Mouse (Mus musculus): ENCODE measurements around the gene Igsf21. TPM values are rescaled to one million over a fixed set of nuclear protein-coding genes. Genes with fewer than 3 reads are reported as not detected.
A peak's percentile ranks its signal among the peaks of the same experiment; 100 is the strongest.

Igsf21 gene
- polyA plus RNA-seq, 1 experiment from 2014 or later: 0.10 TPM

- H3K27ac ChIP-seq: no peak overlapping the region
- no peaks in the 10 kb centered on the region for H3K9me3 ChIP-seq (replicated peaks)
- WGBS: 8% methylated on average over 22 of the region's 22 CpGs
- H3K27me3 ChIP-seq: peaks cover 87% of the 10 kb centered on the region
- no peak overlapping the region for H3K9ac ChIP-seq
- H3K4me3 ChIP-seq: no peak overlapping the region
- peaks cover 7% of the 10 kb centered on the region for H3K4me1 ChIP-seq (replicated peaks)
- H3K36me3 ChIP-seq: no peaks in the 10 kb centered on the region
- ATAC-seq (replicated peaks; ENCODE audit: insufficient number of reproducible peaks, insufficient read depth, low FRiP score, low read depth): no peak
- H3K4me2 ChIP-seq: no peak overlapping the region
Observed at GRCm38 (mm10) chr4:140249011-140249744, 2.6 kb upstream of the Igsf21 start.

- Histone ChIP-seq H3K36me3 (no peaks in the 10 kb centered on the region), H3K9me3 (replicated peaks) (no peaks in the 10 kb centered on the region), H3K9ac (no peak overlapping the region), H3K27me3 (peaks cover 94% of the 10 kb centered on the region), H3K27ac (no peak overlapping the region), H3K4me2 (no peak overlapping the region), H3K4me1 (replicated peaks) (peaks cover 7% of the 10 kb centered on the region), H3K4me3 (no peak overlapping the region)
- 3% methylated on average over 8 of the region's 8 CpGs for WGBS
- ATAC-seq (replicated peaks; ENCODE audit: insufficient number of reproducible peaks, insufficient read depth, low FRiP score, low read depth): no peak
Observed at GRCm38 (mm10) chr4:140248396-140248795, 1.8 kb upstream of the Igsf21 start.

GRCm38 (mm10) chr4:140247006-140248003 lies 721 bp upstream of the Igsf21 start:
- Histone ChIP-seq H3K36me3 (no peaks in the 10 kb centered on the region), H3K4me1 (replicated peaks) (peaks cover 7% of the 10 kb centered on the region), H3K4me2 (0 out of 2 replicates have a peak overlapping the region, but pooled peaks have one; percentile 55), H3K9ac (no peak overlapping the region), H3K27me3 (peaks cover 98% of the 10 kb centered on the region), H3K27ac (no peak overlapping the region), H3K9me3 (replicated peaks) (no peaks in the 10 kb centered on the region), H3K4me3 (no peak overlapping the region)
- ATAC-seq (replicated peaks; ENCODE audit: insufficient number of reproducible peaks, insufficient read depth, low FRiP score, low read depth): no peak
- 12% methylated on average over 28 of the region's 28 CpGs for WGBS

- H3K36me3 ChIP-seq: no peaks in the 10 kb centered on the region
- 3% methylated on average over 23 of the region's 23 CpGs for WGBS
- H3K9me3 ChIP-seq (replicated peaks): no peaks in the 10 kb centered on the region
- H3K9ac ChIP-seq: no peak overlapping the region
- H3K4me2 ChIP-seq: peak overlapping the region; percentile 55; the same call in 1 of the 2 replicates
- H3K27ac ChIP-seq: no peak overlapping the region
- peak overlapping the region; percentile 29 for H3K4me3 ChIP-seq
- no peak for ATAC-seq (replicated peaks; ENCODE audit: insufficient number of reproducible peaks, insufficient read depth, low FRiP score, low read depth)
- H3K27me3 ChIP-seq: peaks cover 96% of the 10 kb centered on the region
- H3K4me1 ChIP-seq (replicated peaks): peaks cover 7% of the 10 kb centered on the region
Observed at GRCm38 (mm10) chr4:140245286-140246179, 1.1 kb downstream of the Igsf21 start.

- H3K4me1 ChIP-seq (replicated peaks): peaks cover 7% of the 10 kb centered on the region
- H3K9me3 ChIP-seq (replicated peaks): no peaks in the 10 kb centered on the region
- H3K9ac ChIP-seq: no peak overlapping the region
- 2% methylated on average over 10 of the region's 10 CpGs for WGBS
- ATAC-seq (replicated peaks; ENCODE audit: insufficient number of reproducible peaks, insufficient read depth, low FRiP score, low read depth): no peak
- H3K27me3 ChIP-seq: peaks cover 89% of the 10 kb centered on the region
- no peak overlapping the region for H3K27ac ChIP-seq
- no peak overlapping the region for H3K4me3 ChIP-seq
- H3K36me3 ChIP-seq: no peaks in the 10 kb centered on the region
- no peak overlapping the region for H3K4me2 ChIP-seq
Observed at GRCm38 (mm10) chr4:140244835-140245234, 1.7 kb downstream of the Igsf21 start.

- H3K4me3 ChIP-seq: no peak overlapping the region
- H3K4me2 ChIP-seq: no peak overlapping the region
- no peak overlapping the region for H3K9ac ChIP-seq
- H3K27ac ChIP-seq: no peak overlapping the region
- no peaks in the 10 kb centered on the region for H3K9me3 ChIP-seq (replicated peaks)
- H3K27me3 ChIP-seq: peaks cover 87% of the 10 kb centered on the region
- no peaks in the 10 kb centered on the region for H3K36me3 ChIP-seq
- peaks cover 7% of the 10 kb centered on the region for H3K4me1 ChIP-seq (replicated peaks)
- no peak for ATAC-seq (replicated peaks; ENCODE audit: insufficient number of reproducible peaks, insufficient read depth, low FRiP score, low read depth)
- 3% methylated on average over 36 of the region's 40 CpGs for WGBS
Observed at GRCm38 (mm10) chr4:140244161-140244813, 2.3 kb downstream of the Igsf21 start.

- peaks cover 80% of the 10 kb centered on the region for H3K27me3 ChIP-seq
- no peak for ATAC-seq (replicated peaks; ENCODE audit: insufficient number of reproducible peaks, insufficient read depth, low FRiP score, low read depth)
- peaks cover 7% of the 10 kb centered on the region for H3K4me1 ChIP-seq (replicated peaks)
- H3K4me3 ChIP-seq: no peak overlapping the region
- H3K27ac ChIP-seq: no peak overlapping the region
- no peak overlapping the region for H3K4me2 ChIP-seq
- 18% methylated on average over 16 of the region's 16 CpGs for WGBS
- H3K9me3 ChIP-seq (replicated peaks): no peaks in the 10 kb centered on the region
- H3K9ac ChIP-seq: no peak overlapping the region
- H3K36me3 ChIP-seq: no peaks in the 10 kb centered on the region
Observed at GRCm38 (mm10) chr4:140243231-140243630, 3.4 kb downstream of the Igsf21 start.

GRCm38 (mm10) chr4:140242291-140242690 lies 4.3 kb downstream of the Igsf21 start:
- Histone ChIP-seq H3K4me3 (no peak overlapping the region), H3K4me1 (replicated peaks) (peaks cover 7% of the 10 kb centered on the region), H3K9me3 (replicated peaks) (no peaks in the 10 kb centered on the region), H3K9ac (no peak overlapping the region), H3K4me2 (no peak overlapping the region), H3K27ac (no peak overlapping the region), H3K27me3 (peaks cover 78% of the 10 kb centered on the region), H3K36me3 (no peaks in the 10 kb centered on the region)
- 50% methylated on average over 1 of the region's 1 CpGs for WGBS
- ATAC-seq (replicated peaks; ENCODE audit: insufficient number of reproducible peaks, insufficient read depth, low FRiP score, low read depth): no peak

GRCm38 (mm10) chr4:140237305-140237741 lies 9.3 kb downstream of the Igsf21 start:
- H3K27ac ChIP-seq: no peak overlapping the region
- no peak for ATAC-seq (replicated peaks; ENCODE audit: insufficient number of reproducible peaks, insufficient read depth, low FRiP score, low read depth)
- H3K4me3 ChIP-seq: no peak overlapping the region
- no peaks in the 10 kb centered on the region for H3K36me3 ChIP-seq
- H3K27me3 ChIP-seq: peaks cover 35% of the 10 kb centered on the region
- no peak overlapping the region for H3K9ac ChIP-seq
- no peak overlapping the region for H3K4me2 ChIP-seq
- no peaks in the 10 kb centered on the region for H3K9me3 ChIP-seq (replicated peaks)
- no peaks in the 10 kb centered on the region for H3K4me1 ChIP-seq (replicated peaks)
- WGBS: 27% methylated on average over 10 of the region's 10 CpGs

GRCm38 (mm10) chr4:140235361-140236153 lies 11.0 kb downstream of the Igsf21 start:
- Histone ChIP-seq H3K27ac (no peak overlapping the region), H3K4me1 (replicated peaks) (no peaks in the 10 kb centered on the region), H3K27me3 (peaks cover 21% of the 10 kb centered on the region; the same call in 1 of the 2 replicates), H3K9ac (no peak overlapping the region), H3K4me3 (no peak overlapping the region), H3K4me2 (no peak overlapping the region), H3K36me3 (no peaks in the 10 kb centered on the region), H3K9me3 (replicated peaks) (no peaks in the 10 kb centered on the region)
- ATAC-seq (replicated peaks; ENCODE audit: insufficient number of reproducible peaks, insufficient read depth, low FRiP score, low read depth): no peak
- 57% methylated on average over 8 of the region's 9 CpGs for WGBS
